Mouse (Mus musculus): ENCODE measurements around the gene Tmem215. TPM values are rescaled to one million over a fixed set of nuclear protein-coding genes. Genes with fewer than 3 reads are reported as not detected.

Tmem215 gene
- polyA plus RNA-seq, 1 experiment from 2014 or later = 0.28 TPM

- Histone ChIP-seq H3K9me3 (ENCODE audit: control insufficient read depth, low read length) (no peaks in the 10 kb centered on the region), H3K27ac (replicated peaks) (no peak overlapping the region), H3K36me3 (ENCODE audit: control insufficient read depth, insufficient read depth, low read length) (no peaks in the 10 kb centered on the region), H3K4me3 (ENCODE audit: low read depth, low read length) (no peak overlapping the region), H3K4me1 (replicated peaks; ENCODE audit: control insufficient read depth, insufficient read depth) (no peaks in the 10 kb centered on the region), H3K4me2 (replicated peaks; ENCODE audit: low read depth) (no peak overlapping the region), H3K9ac (ENCODE audit: low read length) (no peak overlapping the region), H3K27me3 (ENCODE audit: control insufficient read depth, insufficient read depth, low read length) (0 out of 2 replicates have a peak, but pooled peaks cover 3% of the 10 kb centered on the region)
- ATAC-seq (ENCODE audit: low FRiP score, low TSS enrichment) = no peak
- DNase-seq (ENCODE audit: low spot score) = no peak
- TF ChIP-seq CTCF (IDR thresholded peaks at IDR 0.05; ENCODE audit: low read depth) = no peak
- WGBS = 75% methylated on average over 9 of the region's 9 CpGs
Measured at GRCm38 (mm10) chr4:40473911-40474310, 1.9 kb downstream of the Tmem215 start.

- TF ChIP-seq EP300 (optimal IDR thresholded peaks at IDR 0.05) (no peak), CTCF (IDR thresholded peaks at IDR 0.05; ENCODE audit: low read depth) (no peak)
- ATAC-seq (ENCODE audit: low FRiP score, low TSS enrichment) (no peak), DNase-seq (ENCODE audit: low spot score) (no peak)
- WGBS = 87% methylated on average over 5 of the region's 5 CpGs
- Histone ChIP-seq H3K9me3 (ENCODE audit: control insufficient read depth, low read length) (no peaks in the 10 kb centered on the region), H3K9ac (ENCODE audit: low read length) (no peak overlapping the region), H3K36me3 (ENCODE audit: control insufficient read depth, insufficient read depth, low read length) (no peaks in the 10 kb centered on the region), H3K4me1 (replicated peaks; ENCODE audit: control insufficient read depth, insufficient read depth) (no peaks in the 10 kb centered on the region), H3K4me3 (ENCODE audit: low read depth, low read length) (no peak overlapping the region), H3K27ac (replicated peaks) (no peak overlapping the region), H3K4me2 (replicated peaks; ENCODE audit: low read depth) (no peak overlapping the region), H3K27me3 (ENCODE audit: control insufficient read depth, insufficient read depth, low read length) (0 out of 2 replicates have a peak, but pooled peaks cover 1% of the 10 kb centered on the region)
Measured at GRCm38 (mm10) chr4:40477963-40478362, 6.0 kb downstream of the Tmem215 start.

- Histone ChIP-seq H3K9me3 (ENCODE audit: control insufficient read depth, low read length) (no peaks in the 10 kb centered on the region), H3K27ac (replicated peaks) (no peak overlapping the region), H3K9ac (ENCODE audit: low read length) (no peak overlapping the region), H3K4me1 (replicated peaks; ENCODE audit: control insufficient read depth, insufficient read depth) (no peaks in the 10 kb centered on the region), H3K36me3 (ENCODE audit: control insufficient read depth, insufficient read depth, low read length) (no peaks in the 10 kb centered on the region), H3K4me3 (ENCODE audit: low read depth, low read length) (no peak overlapping the region), H3K4me2 (replicated peaks; ENCODE audit: low read depth) (no peak overlapping the region), H3K27me3 (ENCODE audit: control insufficient read depth, insufficient read depth, low read length) (no peaks in the 10 kb centered on the region)
- 78% methylated on average over 6 of the region's 6 CpGs for WGBS
- ATAC-seq (ENCODE audit: low FRiP score, low TSS enrichment) = no peak
- no peak for DNase-seq (ENCODE audit: low spot score)
- no peak for TF ChIP-seq CTCF (IDR thresholded peaks at IDR 0.05; ENCODE audit: low read depth)
- TF ChIP-seq EP300 (optimal IDR thresholded peaks at IDR 0.05) = no peak
Measured at GRCm38 (mm10) chr4:40486546-40486945, 14.6 kb downstream of the Tmem215 start.

- WGBS = 81% methylated on average over 8 of the region's 8 CpGs
- H3K4me2 ChIP-seq (replicated peaks; ENCODE audit: low read depth) = no peak overlapping the region
- H3K27ac ChIP-seq (replicated peaks) = no peak overlapping the region
- no peaks in the 10 kb centered on the region for H3K36me3 ChIP-seq (ENCODE audit: control insufficient read depth, insufficient read depth, low read length)
- no peaks in the 10 kb centered on the region for H3K27me3 ChIP-seq (ENCODE audit: control insufficient read depth, insufficient read depth, low read length)
- no peak overlapping the region for H3K4me3 ChIP-seq (ENCODE audit: low read depth, low read length)
- TF ChIP-seq EP300 (optimal IDR thresholded peaks at IDR 0.05) (no peak), CTCF (IDR thresholded peaks at IDR 0.05; ENCODE audit: low read depth) (no peak)
- H3K9me3 ChIP-seq (ENCODE audit: control insufficient read depth, low read length) = no peaks in the 10 kb centered on the region
- no peaks in the 10 kb centered on the region for H3K4me1 ChIP-seq (replicated peaks; ENCODE audit: control insufficient read depth, insufficient read depth)
- no peak for ATAC-seq (ENCODE audit: low FRiP score, low TSS enrichment)
- H3K9ac ChIP-seq (ENCODE audit: low read length) = no peak overlapping the region
- DNase-seq (ENCODE audit: low spot score) = no peak
Measured at GRCm38 (mm10) chr4:40491731-40492130, 19.8 kb downstream of the Tmem215 start.

GRCm38 (mm10) chr4:40496354-40496753 lies 24.4 kb downstream of the Tmem215 start:
- H3K27me3 ChIP-seq (ENCODE audit: control insufficient read depth, insufficient read depth, low read length) = no peaks in the 10 kb centered on the region
- no peaks in the 10 kb centered on the region for H3K4me1 ChIP-seq (replicated peaks; ENCODE audit: control insufficient read depth, insufficient read depth)
- no peak overlapping the region for H3K27ac ChIP-seq (replicated peaks)
- no peak overlapping the region for H3K9ac ChIP-seq (ENCODE audit: low read length)
- H3K9me3 ChIP-seq (ENCODE audit: control insufficient read depth, low read length) = no peaks in the 10 kb centered on the region
- TF ChIP-seq EP300 (optimal IDR thresholded peaks at IDR 0.05) = no peak
- TF ChIP-seq CTCF (IDR thresholded peaks at IDR 0.05; ENCODE audit: low read depth) = no peak
- 65% methylated on average over 6 of the region's 6 CpGs for WGBS
- H3K4me2 ChIP-seq (replicated peaks; ENCODE audit: low read depth) = no peak overlapping the region
- DNase-seq (ENCODE audit: low spot score) (no peak), ATAC-seq (ENCODE audit: low FRiP score, low TSS enrichment) (no peak)
- H3K36me3 ChIP-seq (ENCODE audit: control insufficient read depth, insufficient read depth, low read length) = no peaks in the 10 kb centered on the region
- no peak overlapping the region for H3K4me3 ChIP-seq (ENCODE audit: low read depth, low read length)

- no peaks in the 10 kb centered on the region for H3K36me3 ChIP-seq (ENCODE audit: control insufficient read depth, insufficient read depth, low read length)
- WGBS = 89% methylated on average over 5 of the region's 5 CpGs
- no peak overlapping the region for H3K4me2 ChIP-seq (replicated peaks; ENCODE audit: low read depth)
- no peaks in the 10 kb centered on the region for H3K27me3 ChIP-seq (ENCODE audit: control insufficient read depth, insufficient read depth, low read length)
- no peak for TF ChIP-seq CTCF (IDR thresholded peaks at IDR 0.05; ENCODE audit: low read depth)
- no peak for TF ChIP-seq EP300 (optimal IDR thresholded peaks at IDR 0.05)
- no peak overlapping the region for H3K9ac ChIP-seq (ENCODE audit: low read length)
- H3K27ac ChIP-seq (replicated peaks) = no peak overlapping the region
- DNase-seq (ENCODE audit: low spot score) = no peak
- H3K4me1 ChIP-seq (replicated peaks; ENCODE audit: control insufficient read depth, insufficient read depth) = no peaks in the 10 kb centered on the region
- H3K4me3 ChIP-seq (ENCODE audit: low read depth, low read length) = no peak overlapping the region
- ATAC-seq (ENCODE audit: low FRiP score, low TSS enrichment) = no peak
- H3K9me3 ChIP-seq (ENCODE audit: control insufficient read depth, low read length) = no peaks in the 10 kb centered on the region
Measured at GRCm38 (mm10) chr4:40496828-40497227, 24.8 kb downstream of the Tmem215 start.

Data from stomach, postnatal 0 days (tissue).